Mouse (Mus musculus) naive thymus-derived CD4-positive, alpha-beta T cell, adult 5 months (primary cell): ENCODE data around the gene H2afj. TPM values are rescaled to one million over a fixed set of nuclear protein-coding genes. Genes with fewer than 3 reads are reported as not detected.

Source experiments
- polyA plus RNA-seq: library from polyadenylated mRNA; unstranded; fragments of 100-300 nt; shearing (Covaris generic); gene quantifications from one replicate; pipeline ENCODE4 v1.2.1, GENCODE M21; 2017

H2afj gene
- polyA plus RNA-seq, result 166 TPM

GRCm38 (mm10) chr6:136808014-136808417 lies at the start of gene H2afj:
TSS of gene H2afj (plus strand) at chr6:136808244.

GRCm38 (mm10) chr6:136781377-136781986 lies 26.6 kb upstream of the H2afj start, which contains the start of gene Gucy2c:
TSS of gene Gucy2c (minus strand) at chr6:136781765.

DNA sequence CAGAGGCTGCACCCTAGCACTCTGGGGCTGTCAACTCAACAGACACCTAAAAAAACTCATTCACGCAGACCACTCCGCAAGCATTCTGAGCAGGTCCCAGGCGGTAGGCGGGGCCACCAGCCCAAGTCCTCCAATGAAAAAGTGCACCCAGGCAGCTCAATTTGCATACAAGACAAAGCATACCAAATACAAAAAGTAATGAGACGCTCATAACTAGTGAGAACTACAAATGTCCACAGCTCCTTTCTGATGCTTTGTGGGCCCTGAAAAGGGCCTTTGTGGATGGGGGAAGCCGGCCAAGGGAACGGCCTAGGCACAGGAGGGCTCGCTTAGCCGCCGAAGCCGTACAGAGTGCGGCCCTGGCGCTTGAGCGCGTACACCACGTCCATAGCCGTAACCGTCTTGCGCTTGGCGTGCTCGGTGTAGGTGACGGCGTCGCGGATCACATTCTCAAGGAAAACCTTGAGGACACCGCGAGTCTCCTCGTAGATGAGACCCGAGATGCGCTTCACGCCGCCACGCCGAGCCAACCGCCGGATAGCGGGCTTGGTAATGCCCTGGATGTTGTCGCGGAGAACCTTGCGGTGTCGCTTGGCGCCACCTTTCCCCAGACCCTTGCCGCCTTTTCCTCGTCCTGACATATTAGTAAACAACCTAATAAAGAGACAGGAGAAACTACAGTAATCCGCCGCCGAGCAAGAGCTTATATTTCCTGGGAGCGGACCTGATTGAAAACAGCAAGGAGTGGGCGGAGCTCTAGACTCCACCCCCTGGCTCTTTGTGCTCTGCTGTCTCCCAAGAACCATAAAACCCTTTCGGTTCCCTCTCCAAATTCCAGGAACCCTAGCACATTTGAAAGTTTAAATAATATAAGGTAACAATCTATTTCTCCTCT lies 4.1 kb upstream of the H2afj start, which contains the start of gene Hist4h4:
Gene Hist4h4 (minus strand): TSS at position 677 of the 895 bp plus-strand sequence.

GRCm38 (mm10) chr6:136827516-136827880 lies 19.5 kb downstream of the H2afj start, which contains the start of gene BC049715:
TSS of gene BC049715 (plus strand) at chr6:136827626.

GRCm38 (mm10) chr6:136827881-136828561 lies 20.0 kb downstream of the H2afj start, which contains the start of gene Wbp11:
TSS of gene Wbp11 (minus strand) at chr6:136828233.

DNA sequence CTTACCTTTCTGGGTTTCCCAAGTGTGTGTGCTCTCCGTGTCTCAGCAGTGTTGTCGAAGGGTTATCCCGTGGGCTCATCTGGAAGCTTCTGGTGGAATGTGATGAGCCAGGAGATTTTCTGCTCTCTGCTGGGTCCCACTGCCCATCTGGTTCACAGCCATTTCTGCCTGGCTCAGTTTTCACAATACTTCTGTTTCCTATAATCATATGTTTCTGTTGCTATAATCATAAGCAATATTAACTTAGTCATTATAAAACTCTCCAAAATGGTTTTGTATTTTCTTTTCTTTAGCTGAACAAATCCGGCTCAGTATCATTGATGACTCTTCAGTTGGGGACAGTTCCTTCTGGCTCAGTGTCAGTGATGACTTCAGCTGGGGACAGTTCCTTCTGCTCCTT lies 27.3 kb downstream of the H2afj start, which contains the start of gene Smco3:
Gene Smco3 (minus strand): TSS at position 101 of the 400 bp plus-strand sequence.

GRCm38 (mm10) chr6:136857186-136857872 lies 49.3 kb downstream of the H2afj start, which contains the start of gene Art4:
TSS of gene Art4 (minus strand) at chr6:136857733.

Other genes starting within 250 kb of the H2afj start
- gene Plbd1, start 146.3 kb upstream of the H2afj start, polyA plus RNA-seq, result not detected
- gene Gucy2c, start 26.5 kb upstream of the H2afj start, polyA plus RNA-seq, result not detected
- gene Hist4h4, start 3.8 kb upstream of the H2afj start, polyA plus RNA-seq, result 2.8 TPM
- 6.3 TPM for gene BC049715, start 19.4 kb downstream of the H2afj start, polyA plus RNA-seq
- gene Wbp11, start 20.0 kb downstream of the H2afj start, polyA plus RNA-seq, result 184 TPM
- gene Smco3, start 27.2 kb downstream of the H2afj start, polyA plus RNA-seq, result not detected
- gene Art4, start 49.5 kb downstream of the H2afj start, polyA plus RNA-seq, result 6.3 TPM
- gene Mgp, start 67.6 kb downstream of the H2afj start, polyA plus RNA-seq, result not detected
- gene Erp27, start 113.9 kb downstream of the H2afj start, polyA plus RNA-seq, result 2.1 TPM
- 0.09 TPM for gene Pde6h, start 115.6 kb downstream of the H2afj start, polyA plus RNA-seq
- 1,386 TPM for gene Arhgdib, start 133.7 kb downstream of the H2afj start, polyA plus RNA-seq